ENCODE assay signal across 7 mouse cellular contexts in genomic region chr11:74649095-74649646, GRCm38 (mm10). TPM values are rescaled to one million over a fixed set of nuclear protein-coding genes. Genes with fewer than 3 reads are reported as not detected.
DNase-seq lines count a peak whose midpoint lies in the region; ATAC-seq lines count a peak whose summit lies in the region.

Gene Cluh, plus strand, starts transcription at chr11:74649495.

- H3K27ac ChIP-seq in embryonic facial prominence, embryonic 12.5 days: peak within 1 kb of the TSS; percentile 63
- no peak within 1 kb of the TSS for H3K27ac ChIP-seq in limb, embryonic 11.5 days (replicated peaks; ENCODE audit: low read depth, low read length)
- H3K27ac ChIP-seq in midbrain, embryonic 14.5 days (replicated peaks; ENCODE audit: low read depth, low read length): peak within 1 kb of the TSS; percentile 66

- WGBS in embryonic facial prominence, embryonic 12.5 days: under 1% methylated on average over 47 of the region's 58 CpGs
- under 1% methylated on average over 58 of the region's 58 CpGs for WGBS in limb, embryonic 11.5 days
- under 1% methylated on average over 58 of the region's 58 CpGs for WGBS in midbrain, embryonic 14.5 days

- ATAC-seq in embryonic facial prominence, embryonic 12.5 days (ENCODE audit: insufficient number of reproducible peaks, insufficient read depth, low FRiP score, low TSS enrichment): peak; percentile 86
- ATAC-seq in limb, embryonic 11.5 days (ENCODE audit: insufficient number of reproducible peaks, low FRiP score, low TSS enrichment, low read depth): peak; percentile 89
- peak; percentile 93 for ATAC-seq in midbrain, embryonic 14.5 days (ENCODE audit: low FRiP score, low TSS enrichment)

- no peaks in the 10 kb centered on the region for H3K27me3 ChIP-seq in embryonic facial prominence, embryonic 12.5 days
- no peaks in the 10 kb centered on the region for H3K27me3 ChIP-seq in limb, embryonic 11.5 days (ENCODE audit: control insufficient read depth, insufficient read depth, low read length)
- H3K27me3 ChIP-seq in midbrain, embryonic 14.5 days (ENCODE audit: control insufficient read depth, insufficient read depth, low read length): no peaks in the 10 kb centered on the region

- H3K4me2 ChIP-seq in embryonic facial prominence, embryonic 12.5 days (replicated peaks): peak within 1 kb of the TSS; percentile 94
- H3K4me2 ChIP-seq in limb, embryonic 11.5 days (ENCODE audit: low read depth, severe bottlenecking): peak within 1 kb of the TSS; percentile 63
- peak within 1 kb of the TSS; percentile 96 for H3K4me2 ChIP-seq in midbrain, embryonic 14.5 days (ENCODE audit: low read length)

- peak within 1 kb of the TSS; percentile 98 for H3K4me3 ChIP-seq in embryonic facial prominence, embryonic 12.5 days
- peak within 1 kb of the TSS; percentile 87 for H3K4me3 ChIP-seq in limb, embryonic 11.5 days (ENCODE audit: low read depth, low read length)
- H3K4me3 ChIP-seq in midbrain, embryonic 14.5 days (replicated peaks; ENCODE audit: low read depth, low read length): peak within 1 kb of the TSS; percentile 96

- no peaks in the 10 kb centered on the region for H3K9me3 ChIP-seq in embryonic facial prominence, embryonic 12.5 days
- no peaks in the 10 kb centered on the region for H3K9me3 ChIP-seq in limb, embryonic 11.5 days (ENCODE audit: control insufficient read depth, low read length)
- no peaks in the 10 kb centered on the region for H3K9me3 ChIP-seq in midbrain, embryonic 14.5 days (ENCODE audit: control insufficient read depth, low read length)

- peak within 1 kb of the TSS; percentile 84 for H3K9ac ChIP-seq in embryonic facial prominence, embryonic 12.5 days
- peak within 1 kb of the TSS; percentile 72 for H3K9ac ChIP-seq in limb, embryonic 11.5 days (ENCODE audit: low read length)
- peak within 1 kb of the TSS; percentile 82 for H3K9ac ChIP-seq in midbrain, embryonic 14.5 days (replicated peaks; ENCODE audit: low read length)

- H3K36me3 ChIP-seq in embryonic facial prominence, embryonic 12.5 days: no peaks in the 10 kb centered on the region
- peaks cover 3% of the 10 kb centered on the region; the same call in 1 of the 2 replicates for H3K36me3 ChIP-seq in limb, embryonic 11.5 days (ENCODE audit: control insufficient read depth, insufficient read depth, low read length)
- H3K36me3 ChIP-seq in midbrain, embryonic 14.5 days (ENCODE audit: control insufficient read depth, insufficient read depth, low read length): no peaks in the 10 kb centered on the region

- peaks cover 23% of the 10 kb centered on the region for H3K4me1 ChIP-seq in embryonic facial prominence, embryonic 12.5 days
- peaks cover 15% of the 10 kb centered on the region for H3K4me1 ChIP-seq in limb, embryonic 11.5 days (ENCODE audit: control insufficient read depth, insufficient read depth, low read length)
- H3K4me1 ChIP-seq in midbrain, embryonic 14.5 days (ENCODE audit: control insufficient read depth, insufficient read depth, low read length): peaks cover 28% of the 10 kb centered on the region

- DNase-seq in adrenal gland, postnatal 25 days: peak; percentile 99
- peak; percentile 100 for DNase-seq in heart, adult 11 months
- peak; percentile 99 for DNase-seq in kidney, adult 18-20 months
- DNase-seq in limb, embryonic 11.5 days (ENCODE audit: low spot score): peak; percentile 94
- DNase-seq in midbrain, embryonic 14.5 days: peak; percentile 95
- DNase-seq in spleen, adult 18-20 months: peak; percentile 95 to 98

RNA-seq across cellular contexts. Expression of gene Cluh, which starts in this region (rescaled TPM):
- 191 and 212 TPM in 2 replicates for total RNA-seq in adrenal gland, postnatal 25 days (2021)
- 23.8 and 24.4 TPM in 2 replicates for polyA plus RNA-seq in embryonic facial prominence, embryonic 12.5 days (2016; fragmentation: Nextera tagmentation; extraction: Ambion mirVana)
- polyA plus RNA-seq in limb, embryonic 11.5 days (2014; fragmentation: Nextera tagmentation; extraction: Ambion mirVana): 14.0 and 16.0 TPM in 2 replicates
- 13.7 and 14.4 TPM in 2 replicates for polyA plus RNA-seq in midbrain, embryonic 14.5 days (2014; fragmentation: Nextera tagmentation; extraction: Ambion mirVana)
